Mouse (Mus musculus) bone marrow macrophage, adult 2 months (primary cell): ENCODE data around the gene Fancc.

Experiments
- CTCF ChIP-seq: IDR thresholded peaks from 2 replicates; pipeline ENCODE4 v1.5.1; 2012; ENCODE audit warnings: low read depth, mild to moderate bottlenecking, low read length, moderate library complexity
- POLR2A ChIP-seq: IDR thresholded peaks from 2 replicates; pipeline ENCODE4 v1.6.1; 2012; ENCODE audit warnings: mild to moderate bottlenecking, low read depth, low read length, borderline replicate concordance

GRCm38 (mm10) chr13:63331379-63331778 is 165.7 kb downstream of the Fancc start:
- TF ChIP-seq CTCF (no peak), POLR2A (no peak)
